Mouse (Mus musculus): ENCODE measurements at regions not wholly inside any gene's neighbourhood (a gene's known extent, or its start where the extent isn't known, plus 50 kb on each side); places are given as distances from the start of the nearest gene placed in this dataset.

GRCm38 (mm10) chr14:58656212-58656934 lies 486.3 kb downstream of the 1700129C05Rik start:
- Histone ChIP-seq H3K27me3 (replicated peaks) (no peaks in the 10 kb centered on the region), H3K27ac (no peak overlapping the region), H3K36me3 (no peaks in the 10 kb centered on the region), H3K4me2 (replicated peaks) (no peak overlapping the region), H3K9me3 (no peaks in the 10 kb centered on the region), H3K4me3 (no peak overlapping the region), H3K4me1 (peaks cover 3% of the 10 kb centered on the region; the same call in 1 of the 2 replicates), H3K9ac (no peak overlapping the region)
- WGBS, result 15% methylated on average over 4 of the region's 4 CpGs
- ATAC-seq (ENCODE audit: low FRiP score, low read depth), result no peak

GRCm38 (mm10) chr14:58653026-58653425 lies 489.7 kb downstream of the 1700129C05Rik start:
- H3K36me3 ChIP-seq, result no peaks in the 10 kb centered on the region
- 85% methylated on average over 1 of the region's 1 CpGs for WGBS
- H3K4me1 ChIP-seq, result peaks cover 3% of the 10 kb centered on the region; the same call in 1 of the 2 replicates
- H3K4me3 ChIP-seq, result no peak overlapping the region
- no peak overlapping the region for H3K4me2 ChIP-seq (replicated peaks)
- H3K9me3 ChIP-seq, result no peaks in the 10 kb centered on the region
- no peak overlapping the region for H3K27ac ChIP-seq
- no peak overlapping the region for H3K9ac ChIP-seq
- no peaks in the 10 kb centered on the region for H3K27me3 ChIP-seq (replicated peaks)
- no peak for ATAC-seq (ENCODE audit: low FRiP score, low read depth)

- no peak overlapping the region for H3K4me2 ChIP-seq (replicated peaks)
- H3K9me3 ChIP-seq, result no peaks in the 10 kb centered on the region
- H3K27ac ChIP-seq, result no peak overlapping the region
- H3K4me3 ChIP-seq, result no peak overlapping the region
- H3K4me1 ChIP-seq, result peaks cover 3% of the 10 kb centered on the region; the same call in 1 of the 2 replicates
- H3K36me3 ChIP-seq, result no peaks in the 10 kb centered on the region
- WGBS, result 77% methylated on average over 3 of the region's 3 CpGs
- ATAC-seq (ENCODE audit: low FRiP score, low read depth), result no peak
- H3K9ac ChIP-seq, result no peak overlapping the region
- H3K27me3 ChIP-seq (replicated peaks), result no peaks in the 10 kb centered on the region
Observed at GRCm38 (mm10) chr14:58652004-58652403, 490.7 kb downstream of the 1700129C05Rik start.

GRCm38 (mm10) chr14:58651210-58651609 lies 491.5 kb downstream of the 1700129C05Rik start:
- Histone ChIP-seq H3K9me3 (no peaks in the 10 kb centered on the region), H3K36me3 (no peaks in the 10 kb centered on the region), H3K27me3 (replicated peaks) (no peaks in the 10 kb centered on the region), H3K9ac (no peak overlapping the region), H3K4me1 (no peaks in the 10 kb centered on the region), H3K27ac (no peak overlapping the region), H3K4me3 (no peak overlapping the region), H3K4me2 (replicated peaks) (no peak overlapping the region)
- WGBS, result 67% methylated on average over 6 of the region's 6 CpGs
- ATAC-seq (ENCODE audit: low FRiP score, low read depth), result no peak

- H3K4me1 ChIP-seq, result peaks cover 6% of the 10 kb centered on the region
- no peaks in the 10 kb centered on the region for H3K9me3 ChIP-seq
- H3K27me3 ChIP-seq (replicated peaks), result no peaks in the 10 kb centered on the region
- H3K36me3 ChIP-seq, result no peaks in the 10 kb centered on the region
- no peak overlapping the region for H3K4me2 ChIP-seq (replicated peaks)
- no peak overlapping the region for H3K4me3 ChIP-seq
- no peak for ATAC-seq (ENCODE audit: low FRiP score, low read depth)
- H3K27ac ChIP-seq, result no peak overlapping the region
- H3K9ac ChIP-seq, result no peak overlapping the region
- WGBS, result 40% methylated on average over 7 of the region's 7 CpGs
Observed at GRCm38 (mm10) chr14:58638337-58638696, 504.4 kb downstream of the 1700129C05Rik start.

- no peaks in the 10 kb centered on the region for H3K9me3 ChIP-seq
- H3K9ac ChIP-seq, result no peak overlapping the region
- H3K4me3 ChIP-seq, result no peak overlapping the region
- H3K27ac ChIP-seq, result no peak overlapping the region
- peak overlapping the region; percentile 8; the same call in 1 of the 2 replicates for H3K4me2 ChIP-seq (replicated peaks)
- 25% methylated on average over 13 of the region's 13 CpGs for WGBS
- ATAC-seq (ENCODE audit: low FRiP score, low read depth), result peak; percentile 84
- H3K27me3 ChIP-seq (replicated peaks), result no peaks in the 10 kb centered on the region
- peaks cover 6% of the 10 kb centered on the region for H3K4me1 ChIP-seq
- no peaks in the 10 kb centered on the region for H3K36me3 ChIP-seq
Observed at GRCm38 (mm10) chr14:58637405-58638336, 505.0 kb downstream of the 1700129C05Rik start.

GRCm38 (mm10) chr14:58631221-58631620 lies 511.5 kb downstream of the 1700129C05Rik start:
- H3K4me2 ChIP-seq (replicated peaks), result no peak overlapping the region
- no peaks in the 10 kb centered on the region for H3K27me3 ChIP-seq (replicated peaks)
- no peak overlapping the region for H3K9ac ChIP-seq
- WGBS, result 62% methylated on average over 9 of the region's 9 CpGs
- ATAC-seq (ENCODE audit: low FRiP score, low read depth), result no peak
- H3K9me3 ChIP-seq, result no peaks in the 10 kb centered on the region
- no peak overlapping the region for H3K27ac ChIP-seq
- no peaks in the 10 kb centered on the region for H3K36me3 ChIP-seq
- 0 out of 2 replicates have a peak, but pooled peaks cover 4% of the 10 kb centered on the region for H3K4me1 ChIP-seq
- H3K4me3 ChIP-seq, result no peak overlapping the region

- H3K36me3 ChIP-seq, result no peaks in the 10 kb centered on the region
- H3K27ac ChIP-seq, result no peak overlapping the region
- WGBS, result 91% methylated on average over 2 of the region's 2 CpGs
- H3K9ac ChIP-seq, result no peak overlapping the region
- no peaks in the 10 kb centered on the region for H3K27me3 ChIP-seq (replicated peaks)
- H3K4me1 ChIP-seq, result 0 out of 2 replicates have a peak, but pooled peaks cover 4% of the 10 kb centered on the region
- ATAC-seq (ENCODE audit: low FRiP score, low read depth), result no peak
- no peak overlapping the region for H3K4me3 ChIP-seq
- no peaks in the 10 kb centered on the region for H3K9me3 ChIP-seq
- no peak overlapping the region for H3K4me2 ChIP-seq (replicated peaks)
Observed at GRCm38 (mm10) chr14:58628266-58628665, 514.4 kb downstream of the 1700129C05Rik start.

GRCm38 (mm10) chr14:58626506-58627256 lies 516.0 kb downstream of the 1700129C05Rik start:
- no peaks in the 10 kb centered on the region for H3K27me3 ChIP-seq (replicated peaks)
- WGBS, result 77% methylated on average over 5 of the region's 5 CpGs
- H3K4me2 ChIP-seq (replicated peaks), result no peak overlapping the region

GRCm38 (mm10) chr14:58620186-58620585 lies 522.5 kb downstream of the 1700129C05Rik start:
- WGBS, result 82% methylated on average over 2 of the region's 2 CpGs
- H3K27me3 ChIP-seq (replicated peaks), result no peaks in the 10 kb centered on the region

More at GRCm38 (mm10) chr14:58626506-58627256, 516.0 kb downstream of the 1700129C05Rik start:
- Histone ChIP-seq H3K4me1 (0 out of 2 replicates have a peak, but pooled peaks cover 4% of the 10 kb centered on the region), H3K9ac (no peak overlapping the region), H3K4me3 (no peak overlapping the region), H3K27ac (no peak overlapping the region), H3K36me3 (no peaks in the 10 kb centered on the region), H3K9me3 (no peaks in the 10 kb centered on the region)
- ATAC-seq (ENCODE audit: low FRiP score, low read depth), result no peak

GRCm38 (mm10) chr14:58617656-58618055 lies 525.0 kb downstream of the 1700129C05Rik start:
- no peak for ATAC-seq (ENCODE audit: low FRiP score, low read depth)
- 67% methylated on average over 10 of the region's 10 CpGs for WGBS

More at GRCm38 (mm10) chr14:58620186-58620585, 522.5 kb downstream of the 1700129C05Rik start:
- Histone ChIP-seq H3K9ac (no peak overlapping the region), H3K4me2 (replicated peaks) (no peak overlapping the region), H3K27ac (no peak overlapping the region), H3K9me3 (no peaks in the 10 kb centered on the region), H3K4me3 (no peak overlapping the region), H3K36me3 (no peaks in the 10 kb centered on the region), H3K4me1 (no peaks in the 10 kb centered on the region)
- ATAC-seq (ENCODE audit: low FRiP score, low read depth), result no peak

GRCm38 (mm10) chr14:58608216-58608615 lies 534.5 kb downstream of the 1700129C05Rik start:
- ATAC-seq (ENCODE audit: low FRiP score, low read depth), result no peak

More at GRCm38 (mm10) chr14:58617656-58618055, 525.0 kb downstream of the 1700129C05Rik start:
- H3K27ac ChIP-seq, result no peak overlapping the region
- H3K4me3 ChIP-seq, result no peak overlapping the region
- no peak overlapping the region for H3K4me2 ChIP-seq (replicated peaks)
- H3K4me1 ChIP-seq, result no peaks in the 10 kb centered on the region
- no peaks in the 10 kb centered on the region for H3K36me3 ChIP-seq
- no peak overlapping the region for H3K9ac ChIP-seq
- no peaks in the 10 kb centered on the region for H3K27me3 ChIP-seq (replicated peaks)
- no peaks in the 10 kb centered on the region for H3K9me3 ChIP-seq

More at GRCm38 (mm10) chr14:58608216-58608615, 534.5 kb downstream of the 1700129C05Rik start:
- WGBS, result 57% methylated on average over 4 of the region's 4 CpGs
- Histone ChIP-seq H3K9me3 (no peaks in the 10 kb centered on the region), H3K27me3 (replicated peaks) (no peaks in the 10 kb centered on the region), H3K4me2 (replicated peaks) (no peak overlapping the region), H3K4me1 (no peaks in the 10 kb centered on the region), H3K27ac (no peak overlapping the region), H3K4me3 (no peak overlapping the region), H3K9ac (no peak overlapping the region), H3K36me3 (no peaks in the 10 kb centered on the region)
